Mouse (Mus musculus) midbrain, embryonic 11.5 days (tissue): ENCODE results near the gene Cth. TPM values are rescaled to one million over a fixed set of nuclear protein-coding genes. Genes with fewer than 3 reads are reported as not detected.

Experiments
- ATAC-seq: fragments of 200-750 bp; cut with Nextera tagmentation; 2 replicates; pipeline ENCODE4 v1.8.0; 2017; ENCODE audit warnings: moderate TSS enrichment, moderate library complexity; ENCODE audit not compliant: low FRiP score
- DNase-seq: peaks from one replicate; pipeline ENCODE4 v3.0.0; 2015; ENCODE audit warnings: low spot score; ENCODE audit errors: missing footprints
- H3K27ac ChIP-seq: fragments of 300-500 bp; sonication (generic); 2 replicates; pipeline ENCODE4 v1.5.1; 2014; ENCODE audit warnings: low read depth, low read length
- H3K27me3 ChIP-seq: fragments of 300-500 bp; sonication (generic); 2 replicates; pipeline ENCODE4 v1.6.1; 2014; ENCODE audit warnings: mild to moderate bottlenecking, low read length, moderate library complexity, mixed read lengths; ENCODE audit not compliant: control insufficient read depth, insufficient read depth
- H3K36me3 ChIP-seq: fragments of 300-500 bp; sonication (generic); 2 replicates; pipeline ENCODE4 v1.6.1; 2014; ENCODE audit warnings: mild to moderate bottlenecking, low read length, moderate library complexity, mixed read lengths; ENCODE audit not compliant: control insufficient read depth, insufficient read depth
- H3K4me1 ChIP-seq: fragments of 300-500 bp; sonication (generic); 2 replicates; pipeline ENCODE4 v1.6.1; 2014; ENCODE audit warnings: low read length; ENCODE audit not compliant: control insufficient read depth, insufficient read depth
- H3K4me2 ChIP-seq: fragments of 300-500 bp; sonication (generic); 2 replicates; pipeline ENCODE4 v1.6.1; 2014; ENCODE audit warnings: mild to moderate bottlenecking, moderate library complexity
- H3K4me3 ChIP-seq: fragments of 300-500 bp; sonication (generic); 2 replicates; pipeline ENCODE4 v1.5.1; 2014; ENCODE audit warnings: low read depth, low read length
- H3K9ac ChIP-seq: fragments of 300-500 bp; sonication (generic); 2 replicates; pipeline ENCODE4 v1.6.1; 2014; ENCODE audit warnings: low read length
- H3K9me3 ChIP-seq: fragments of 300-500 bp; sonication (generic); 2 replicates; pipeline ENCODE4 v1.6.1; 2016; ENCODE audit warnings: low read length; ENCODE audit not compliant: control insufficient read depth
- WGBS: fragments of 180-500 bp; shearing (Covaris S2); extraction: QIAGEN DNeasy Blood & Tissue Kit; methylation state at CpG from one replicate; pipeline ENCODE4 v1.1.7; 2014; 5-methylcytosine and 5-hydroxymethylcytosine counted together
- polyA plus RNA-seq: library from polyadenylated mRNA; unstranded; fragments of >200 nt; fragmentation: Nextera tagmentation; extraction: Ambion mirVana; gene quantifications from 2 replicates; pipeline ENCODE4 v1.2.1, GENCODE M21; 2014

Cth gene
- polyA plus RNA-seq: 11.6 and 12.2 TPM in 2 replicates

- Histone ChIP-seq H3K9me3 (no peaks in the 10 kb centered on the region), H3K27ac (no peak within 1 kb of the TSS), H3K4me3 (peak within 1 kb of the TSS; percentile 44), H3K9ac (peak within 1 kb of the TSS; percentile 63), H3K27me3 (no peaks in the 10 kb centered on the region), H3K36me3 (no peaks in the 10 kb centered on the region), H3K4me1 (no peaks in the 10 kb centered on the region), H3K4me2 (peak within 1 kb of the TSS; percentile 81)
- DNase-seq (peak; percentile 97), ATAC-seq (peak; percentile 100)
- WGBS: under 1% methylated on average over 30 of the region's 30 CpGs
Measured at GRCm38 (mm10) chr3:157924692-157925328, at the start of gene Cth. Gene Cth (minus strand): TSS chr3:157925077.

DNA sequence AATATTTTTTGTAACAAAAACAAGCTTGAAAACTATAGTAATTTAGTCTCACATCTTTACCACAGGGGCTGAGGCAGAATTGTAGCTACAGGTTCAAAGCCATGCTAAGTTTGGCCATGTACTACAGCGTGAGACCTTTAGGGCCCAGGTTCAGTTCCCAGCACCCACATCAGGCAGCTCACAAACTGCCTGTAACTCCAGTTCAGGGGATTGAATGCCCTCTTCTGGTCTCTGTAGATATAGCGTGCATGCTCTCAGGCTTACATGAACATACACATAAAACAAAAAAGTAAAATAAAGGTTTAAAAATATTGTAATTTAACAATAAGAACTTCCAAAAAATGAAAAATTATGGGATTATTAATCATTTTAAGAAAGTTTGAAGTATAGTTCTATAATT, 48.4 kb upstream of the Cth start:
- H3K27ac ChIP-seq: no peak overlapping the region
- H3K9ac ChIP-seq: no peak overlapping the region
- DNase-seq: peak; percentile 21
- H3K4me3 ChIP-seq: no peak overlapping the region
- no peaks in the 10 kb centered on the region for H3K4me1 ChIP-seq
- H3K27me3 ChIP-seq: no peaks in the 10 kb centered on the region
- 97% methylated on average over 2 of the region's 2 CpGs for WGBS
- no peaks in the 10 kb centered on the region for H3K9me3 ChIP-seq
- H3K4me2 ChIP-seq: no peak overlapping the region
- ATAC-seq: no peak
- no peaks in the 10 kb centered on the region for H3K36me3 ChIP-seq

- Histone ChIP-seq H3K27me3 (no peaks in the 10 kb centered on the region), H3K27ac (no peak overlapping the region), H3K4me2 (no peak overlapping the region), H3K9ac (no peak overlapping the region), H3K4me3 (no peak overlapping the region), H3K4me1 (no peaks in the 10 kb centered on the region), H3K9me3 (no peaks in the 10 kb centered on the region), H3K36me3 (no peaks in the 10 kb centered on the region)
- 92% methylated on average over 2 of the region's 2 CpGs for WGBS
- no peak for ATAC-seq
- DNase-seq: peak; percentile 60
Measured at GRCm38 (mm10) chr3:157971151-157971550, 46.3 kb upstream of the Cth start.

- ATAC-seq (no peak), DNase-seq (no peak)
- no peaks in the 10 kb centered on the region for H3K36me3 ChIP-seq
- H3K4me2 ChIP-seq: no peak overlapping the region
- H3K9ac ChIP-seq: no peak overlapping the region
- H3K27me3 ChIP-seq: no peaks in the 10 kb centered on the region
- no peak overlapping the region for H3K27ac ChIP-seq
- no peaks in the 10 kb centered on the region for H3K4me1 ChIP-seq
- no peak overlapping the region for H3K4me3 ChIP-seq
- H3K9me3 ChIP-seq: no peaks in the 10 kb centered on the region
Measured at GRCm38 (mm10) chr3:157957320-157957719, 32.4 kb upstream of the Cth start.

DNA sequence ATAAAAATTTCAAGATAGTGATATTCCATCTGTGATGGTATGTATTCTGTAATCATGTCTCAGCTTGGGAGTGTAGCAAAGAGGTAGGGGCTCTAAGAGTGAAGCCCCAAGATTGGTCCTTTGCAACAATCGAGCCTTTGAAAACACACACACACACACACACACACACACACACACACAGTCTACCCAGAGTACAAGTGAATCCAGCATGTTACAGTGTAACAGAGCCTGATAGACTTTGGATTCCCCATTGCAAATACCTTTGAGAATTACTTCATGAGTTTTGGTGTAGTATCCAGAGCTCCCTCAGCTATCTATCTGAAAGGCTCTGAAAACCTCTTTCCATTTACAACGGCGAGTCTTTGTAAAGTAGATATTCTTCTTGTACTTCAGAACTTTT, 31.3 kb upstream of the Cth start:
- WGBS: 93% methylated on average over 3 of the region's 3 CpGs
- ATAC-seq: no peak
- no peak overlapping the region for H3K4me2 ChIP-seq
- H3K9ac ChIP-seq: no peak overlapping the region
- no peak overlapping the region for H3K4me3 ChIP-seq
- H3K27ac ChIP-seq: no peak overlapping the region
- DNase-seq: no peak
- H3K36me3 ChIP-seq: no peaks in the 10 kb centered on the region
- no peaks in the 10 kb centered on the region for H3K9me3 ChIP-seq
- H3K4me1 ChIP-seq: no peaks in the 10 kb centered on the region
- no peaks in the 10 kb centered on the region for H3K27me3 ChIP-seq

DNA sequence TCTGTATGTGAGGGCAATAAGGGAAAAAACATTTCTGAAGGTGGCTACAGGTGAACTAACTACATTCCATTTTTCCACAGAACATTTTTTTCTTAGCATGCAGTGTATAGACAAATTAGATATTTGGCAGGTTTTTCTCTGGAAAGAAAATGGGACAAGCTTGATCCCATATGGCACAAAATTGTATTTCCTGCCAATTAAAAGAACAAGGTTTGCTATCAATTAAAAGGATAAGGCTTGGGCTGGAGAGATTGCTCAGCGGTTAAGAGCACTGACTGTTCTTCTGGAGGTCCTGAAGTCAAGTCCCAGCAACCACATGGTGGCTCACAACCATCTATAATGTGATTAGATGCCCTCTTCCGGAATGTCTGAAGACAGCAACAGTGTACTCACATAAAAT, 30.6 kb upstream of the Cth start:
- Histone ChIP-seq H3K9ac (no peak overlapping the region), H3K4me3 (no peak overlapping the region)

DNA sequence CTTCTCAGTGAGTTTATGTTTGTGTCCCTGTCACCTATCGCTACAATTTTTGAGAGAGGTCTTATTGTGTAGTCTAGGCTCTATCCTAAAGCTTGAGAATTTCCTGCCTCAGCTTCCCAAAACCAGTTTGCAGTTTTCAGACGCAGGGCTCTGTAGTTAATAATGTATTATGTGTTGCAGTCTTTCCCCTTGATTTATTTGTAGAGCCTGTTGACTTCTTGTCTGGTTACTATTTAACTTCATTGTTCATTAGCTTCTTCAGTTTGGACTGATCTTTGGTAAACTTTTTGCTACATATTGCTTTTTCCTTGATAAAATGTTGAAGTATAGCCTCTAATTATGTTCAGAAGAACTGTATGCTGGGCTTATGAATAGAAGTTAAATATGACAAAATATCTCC, 27.8 kb upstream of the Cth start:
- no peak for ATAC-seq
- no peaks in the 10 kb centered on the region for H3K36me3 ChIP-seq
- peaks cover 5% of the 10 kb centered on the region; the same call in 1 of the 2 replicates for H3K4me1 ChIP-seq
- no peaks in the 10 kb centered on the region for H3K27me3 ChIP-seq
- WGBS: 91% methylated on average over 2 of the region's 2 CpGs
- no peak overlapping the region for H3K4me3 ChIP-seq
- H3K9ac ChIP-seq: no peak overlapping the region
- no peak overlapping the region for H3K4me2 ChIP-seq
- no peaks in the 10 kb centered on the region for H3K9me3 ChIP-seq
- no peak for DNase-seq
- H3K27ac ChIP-seq: no peak overlapping the region

More for the DNA sequence above, 30.6 kb upstream of the Cth start:
- ATAC-seq (no peak), DNase-seq (no peak)
- Histone ChIP-seq H3K27ac (no peak overlapping the region), H3K9me3 (no peaks in the 10 kb centered on the region), H3K27me3 (no peaks in the 10 kb centered on the region), H3K36me3 (no peaks in the 10 kb centered on the region), H3K4me1 (no peaks in the 10 kb centered on the region), H3K4me2 (no peak overlapping the region)
- 85% methylated on average over 2 of the region's 2 CpGs for WGBS

DNA sequence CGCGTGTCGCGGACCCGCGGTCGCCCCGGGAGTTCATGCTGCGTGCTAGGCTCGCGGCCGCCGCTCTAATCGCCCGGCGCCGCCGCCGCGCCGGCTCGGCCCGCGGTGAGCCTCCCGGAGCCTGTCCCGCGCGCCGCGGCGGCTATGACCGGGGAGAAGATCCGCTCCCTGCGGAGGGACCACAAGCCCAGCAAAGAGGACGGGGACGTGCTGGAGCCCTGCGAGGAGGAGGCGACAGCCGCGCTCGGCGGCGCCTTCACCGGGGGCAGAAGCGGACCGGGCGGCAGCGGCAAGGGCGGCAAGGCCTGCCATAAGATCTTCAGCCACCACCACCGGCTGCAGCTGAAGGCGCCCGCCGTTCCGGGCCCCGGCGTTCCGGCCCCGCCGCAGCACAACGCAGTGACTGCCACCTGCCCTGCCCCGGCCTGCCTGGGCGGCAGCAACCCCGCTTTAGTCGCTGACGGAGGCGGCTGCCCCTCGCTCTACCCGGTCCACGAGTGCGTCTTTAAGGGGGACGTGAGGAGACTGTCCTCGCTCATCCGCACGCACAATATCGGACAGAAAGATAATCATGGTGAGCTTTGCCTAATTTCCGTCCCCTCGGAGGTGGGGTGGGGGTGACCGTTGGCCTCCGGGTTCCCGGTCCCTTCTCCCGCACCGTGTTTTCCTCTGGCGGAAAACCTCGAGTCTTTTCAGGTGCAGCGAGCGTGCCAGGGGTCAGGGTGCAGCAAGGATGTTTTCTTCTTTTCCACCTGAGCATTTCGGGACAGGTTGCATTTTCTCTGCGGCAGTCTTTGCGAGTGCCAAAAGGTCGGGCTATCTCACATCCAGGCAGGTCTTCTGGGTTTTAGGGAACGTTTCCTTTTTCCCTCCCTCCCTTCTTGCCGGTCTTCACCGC, 22.8 kb upstream of the Cth start:
- ATAC-seq (peak; percentile 80), DNase-seq (peak; percentile 94)
- H3K9ac ChIP-seq: peak overlapping the region; percentile 95
- H3K27me3 ChIP-seq: no peaks in the 10 kb centered on the region
- H3K4me1 ChIP-seq: peaks cover 9% of the 10 kb centered on the region; the same call in 1 of the 2 replicates
- H3K4me3 ChIP-seq: peak overlapping the region; percentile 96
- H3K27ac ChIP-seq: peak overlapping the region; percentile 95
- H3K9me3 ChIP-seq: no peaks in the 10 kb centered on the region
- H3K36me3 ChIP-seq: no peaks in the 10 kb centered on the region
- WGBS: under 1% methylated on average over 89 of the region's 93 CpGs
- peak overlapping the region; percentile 78 for H3K4me2 ChIP-seq

- DNase-seq (peak; percentile 99), ATAC-seq (peak; percentile 98)
- under 1% methylated on average over 45 of the region's 45 CpGs for WGBS
- Histone ChIP-seq H3K4me1 (peaks cover 9% of the 10 kb centered on the region; the same call in 1 of the 2 replicates), H3K9me3 (no peaks in the 10 kb centered on the region), H3K36me3 (no peaks in the 10 kb centered on the region), H3K9ac (peak within 1 kb of the TSS; percentile 95), H3K27me3 (no peaks in the 10 kb centered on the region), H3K4me2 (peak within 1 kb of the TSS; percentile 78), H3K4me3 (peak within 1 kb of the TSS; percentile 96), H3K27ac (peak within 1 kb of the TSS; percentile 95)
Measured at GRCm38 (mm10) chr3:157946843-157947358, 22.0 kb upstream of the Cth start, which contains the start of gene Ankrd13c. Gene Ankrd13c (plus strand): TSS chr3:157947239.
